Mouse (Mus musculus): ENCODE data around the gene Apba1. TPM values are rescaled to one million over a fixed set of nuclear protein-coding genes. Genes with fewer than 3 reads are reported as not detected.
A peak's percentile ranks its signal among the peaks of the same experiment; 100 is the strongest.

Gene Apba1
- polyA plus RNA-seq, 1 experiment: 4.2 TPM

- no peak overlapping the region for H3K4me3 ChIP-seq (replicated peaks; ENCODE audit: extremely low read depth, low read depth, low read length)
- TF ChIP-seq CTCF (IDR thresholded peaks at IDR 0.05; ENCODE audit: insufficient read depth, low read length): no peak
- no peak for TF ChIP-seq POLR2A (IDR thresholded peaks at IDR 0.05; ENCODE audit: borderline replicate concordance, extremely low read depth, low read depth, low read length)
- WGBS: 88% methylated on average over 6 of the region's 6 CpGs
- no peaks in the 10 kb centered on the region for H3K4me1 ChIP-seq (ENCODE audit: control insufficient read depth, insufficient read depth, low read length)
- no peak for DNase-seq
These were observed 132.7 kb downstream of the Apba1 start for GRCm38 (mm10) chr19:23891421-23891820.

GRCm38 (mm10) chr19:23892633-23893032 lies 133.9 kb downstream of the Apba1 start:
- 28% methylated on average over 37 of the region's 37 CpGs for WGBS
- no peak for DNase-seq
- H3K4me1 ChIP-seq (ENCODE audit: control insufficient read depth, insufficient read depth, low read length): no peaks in the 10 kb centered on the region
- H3K4me3 ChIP-seq (replicated peaks; ENCODE audit: extremely low read depth, low read depth, low read length): no peak overlapping the region
- no peak for TF ChIP-seq POLR2A (IDR thresholded peaks at IDR 0.05; ENCODE audit: borderline replicate concordance, extremely low read depth, low read depth, low read length)
- no peak for TF ChIP-seq CTCF (IDR thresholded peaks at IDR 0.05; ENCODE audit: insufficient read depth, low read length)

GRCm38 (mm10) chr19:23893093-23893889 lies 134.6 kb downstream of the Apba1 start:
- 20% methylated on average over 109 of the region's 110 CpGs for WGBS
- DNase-seq: peak; percentile 19
- Histone ChIP-seq H3K4me1 (ENCODE audit: control insufficient read depth, insufficient read depth, low read length) (no peaks in the 10 kb centered on the region), H3K4me3 (replicated peaks; ENCODE audit: extremely low read depth, low read depth, low read length) (no peak overlapping the region)
- TF ChIP-seq CTCF (IDR thresholded peaks at IDR 0.05; ENCODE audit: insufficient read depth, low read length): no peak
- TF ChIP-seq POLR2A (IDR thresholded peaks at IDR 0.05; ENCODE audit: borderline replicate concordance, extremely low read depth, low read depth, low read length): no peak

- WGBS: 76% methylated on average over 9 of the region's 9 CpGs
- TF ChIP-seq CTCF (IDR thresholded peaks at IDR 0.05; ENCODE audit: insufficient read depth, low read length): no peak
- no peak for TF ChIP-seq POLR2A (IDR thresholded peaks at IDR 0.05; ENCODE audit: borderline replicate concordance, extremely low read depth, low read depth, low read length)
- no peak overlapping the region for H3K4me3 ChIP-seq (replicated peaks; ENCODE audit: extremely low read depth, low read depth, low read length)
- no peaks in the 10 kb centered on the region for H3K4me1 ChIP-seq (ENCODE audit: control insufficient read depth, insufficient read depth, low read length)
- no peak for DNase-seq
These were observed 135.3 kb downstream of the Apba1 start for GRCm38 (mm10) chr19:23893946-23894345.

- TF ChIP-seq CTCF (IDR thresholded peaks at IDR 0.05; ENCODE audit: insufficient read depth, low read length): no peak
- no peak for TF ChIP-seq POLR2A (IDR thresholded peaks at IDR 0.05; ENCODE audit: borderline replicate concordance, extremely low read depth, low read depth, low read length)
These were observed 136.1 kb downstream of the Apba1 start for GRCm38 (mm10) chr19:23894822-23895221.

GRCm38 (mm10) chr19:23896915-23897314 lies 138.2 kb downstream of the Apba1 start:
- 39% methylated on average over 8 of the region's 8 CpGs for WGBS
- no peaks in the 10 kb centered on the region for H3K4me1 ChIP-seq (ENCODE audit: control insufficient read depth, insufficient read depth, low read length)
- no peak for DNase-seq
- TF ChIP-seq POLR2A (IDR thresholded peaks at IDR 0.05; ENCODE audit: borderline replicate concordance, extremely low read depth, low read depth, low read length): no peak
- TF ChIP-seq CTCF (IDR thresholded peaks at IDR 0.05; ENCODE audit: insufficient read depth, low read length): no peak
- no peak overlapping the region for H3K4me3 ChIP-seq (replicated peaks; ENCODE audit: extremely low read depth, low read depth, low read length)

More at GRCm38 (mm10) chr19:23894822-23895221, 136.1 kb downstream of the Apba1 start:
- no peak for DNase-seq
- no peaks in the 10 kb centered on the region for H3K4me1 ChIP-seq (ENCODE audit: control insufficient read depth, insufficient read depth, low read length)
- 69% methylated on average over 3 of the region's 3 CpGs for WGBS
- H3K4me3 ChIP-seq (replicated peaks; ENCODE audit: extremely low read depth, low read depth, low read length): no peak overlapping the region

GRCm38 (mm10) chr19:23898501-23898900 lies 139.8 kb downstream of the Apba1 start:
- DNase-seq: no peak
- 59% methylated on average over 11 of the region's 11 CpGs for WGBS
- Histone ChIP-seq H3K4me3 (replicated peaks; ENCODE audit: extremely low read depth, low read depth, low read length) (no peak overlapping the region), H3K4me1 (ENCODE audit: control insufficient read depth, insufficient read depth, low read length) (no peaks in the 10 kb centered on the region)
- TF ChIP-seq CTCF (IDR thresholded peaks at IDR 0.05; ENCODE audit: insufficient read depth, low read length) (no peak), POLR2A (IDR thresholded peaks at IDR 0.05; ENCODE audit: borderline replicate concordance, extremely low read depth, low read depth, low read length) (no peak)

- TF ChIP-seq POLR2A (IDR thresholded peaks at IDR 0.05; ENCODE audit: borderline replicate concordance, extremely low read depth, low read depth, low read length) (no peak), CTCF (IDR thresholded peaks at IDR 0.05; ENCODE audit: insufficient read depth, low read length) (peak; percentile 77)
- WGBS: 70% methylated on average over 3 of the region's 3 CpGs
- Histone ChIP-seq H3K4me3 (replicated peaks; ENCODE audit: extremely low read depth, low read depth, low read length) (no peak overlapping the region), H3K4me1 (ENCODE audit: control insufficient read depth, insufficient read depth, low read length) (no peaks in the 10 kb centered on the region)
- peak; percentile 52 for DNase-seq
These were observed 142.5 kb downstream of the Apba1 start for GRCm38 (mm10) chr19:23901177-23901576.

- TF ChIP-seq POLR2A (IDR thresholded peaks at IDR 0.05; ENCODE audit: borderline replicate concordance, extremely low read depth, low read depth, low read length): no peak
- no peak for TF ChIP-seq CTCF (IDR thresholded peaks at IDR 0.05; ENCODE audit: insufficient read depth, low read length)
- WGBS: 89% methylated on average over 4 of the region's 4 CpGs
- no peak overlapping the region for H3K4me3 ChIP-seq (replicated peaks; ENCODE audit: extremely low read depth, low read depth, low read length)
- no peak for DNase-seq
- H3K4me1 ChIP-seq (ENCODE audit: control insufficient read depth, insufficient read depth, low read length): no peaks in the 10 kb centered on the region
These were observed 143.1 kb downstream of the Apba1 start for GRCm38 (mm10) chr19:23901768-23902167.

GRCm38 (mm10) chr19:23903066-23903465 lies 144.4 kb downstream of the Apba1 start:
- WGBS: 93% methylated on average over 7 of the region's 7 CpGs

More at GRCm38 (mm10) chr19:23903066-23903465, 144.4 kb downstream of the Apba1 start:
- no peak for DNase-seq
- TF ChIP-seq CTCF (IDR thresholded peaks at IDR 0.05; ENCODE audit: insufficient read depth, low read length) (no peak), POLR2A (IDR thresholded peaks at IDR 0.05; ENCODE audit: borderline replicate concordance, extremely low read depth, low read depth, low read length) (no peak)
- H3K4me1 ChIP-seq (ENCODE audit: control insufficient read depth, insufficient read depth, low read length): no peaks in the 10 kb centered on the region
- H3K4me3 ChIP-seq (replicated peaks; ENCODE audit: extremely low read depth, low read depth, low read length): no peak overlapping the region
